Mouse (Mus musculus) left cerebral cortex, adult 9 months (tissue): ENCODE data around the gene 1700042G07Rik.

Source experiments
- DNase-seq, 2 experiments: peaks; one replicate each; pipeline ENCODE4 v3.0.0; 2022; ENCODE audit warnings: low spot score in 2 of 2

Gene 1700042G07Rik

DNA sequence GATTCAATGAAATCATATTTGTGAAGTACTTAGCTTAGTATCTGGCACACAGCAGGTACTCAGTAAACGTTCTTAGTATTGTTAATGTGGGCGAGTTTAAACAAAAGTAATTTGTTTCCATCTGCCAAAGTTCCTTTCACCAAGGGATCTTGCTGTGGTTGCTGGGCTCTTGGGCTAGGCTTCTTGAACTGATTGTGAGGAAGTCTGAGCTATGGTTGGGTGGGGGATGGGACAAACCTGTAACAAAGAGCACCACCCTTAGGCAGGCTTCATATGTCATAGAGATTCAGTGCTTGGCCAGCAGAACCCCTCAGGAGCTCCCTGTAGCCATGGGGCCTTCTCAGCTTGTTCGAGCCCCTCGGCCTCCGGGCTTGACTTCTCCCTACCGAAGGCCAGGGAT lies at the start of gene 1700042G07Rik, which contains the start of gene Gm49337:
1700042G07Rik (plus strand) TSS at position 301 of the 400 bp plus-strand sequence.
Gm49337 (plus strand) TSS at position 313 of the 400 bp plus-strand sequence.
- no peak for DNase-seq

DNA sequence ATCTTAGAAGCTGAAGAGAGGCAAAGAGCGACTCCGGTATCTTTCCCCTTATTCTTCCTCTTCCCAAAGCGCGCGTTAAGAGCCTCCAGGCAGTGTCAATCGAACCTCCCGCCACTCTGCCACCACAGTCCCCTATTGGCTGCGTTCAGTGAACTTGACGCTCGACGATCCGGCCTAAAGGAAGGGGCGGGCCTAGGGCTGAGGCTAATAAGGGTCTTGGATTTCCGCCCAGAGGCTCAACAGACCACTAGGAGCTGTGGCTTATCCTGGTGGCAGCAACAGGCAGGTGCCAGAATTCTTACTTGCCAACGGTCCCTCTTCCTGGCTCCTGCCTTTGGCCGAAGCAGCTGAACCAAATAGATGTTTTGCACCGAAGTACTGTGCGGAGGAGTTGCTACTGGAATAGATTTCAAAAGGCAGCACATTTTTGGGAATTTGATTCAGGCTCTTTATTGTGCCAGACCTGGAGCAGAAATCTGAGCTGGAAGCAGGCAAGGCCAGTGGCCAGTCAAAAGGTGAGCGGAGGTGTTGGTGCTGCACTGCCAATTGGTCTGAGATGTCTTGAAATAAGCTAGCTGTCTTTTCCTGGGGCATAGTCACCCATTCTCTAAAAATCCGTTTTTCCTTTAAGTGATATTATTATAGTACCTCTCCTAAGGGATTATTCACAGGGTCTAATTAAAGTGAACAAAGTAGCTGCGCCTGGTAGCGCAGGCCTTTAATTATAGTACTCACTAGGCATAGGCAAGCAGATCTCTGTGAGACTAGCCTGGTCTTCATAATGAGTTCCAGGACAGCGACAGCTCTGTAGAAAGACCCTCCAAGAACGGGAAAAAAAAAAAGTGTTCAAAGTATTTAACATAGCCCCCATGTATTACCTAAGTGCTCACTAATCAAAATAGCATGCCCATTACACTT lies 49.3 kb upstream of the 1700042G07Rik start, which contains the start of the genes Rad54l and Pomgnt1:
Rad54l (minus strand) TSS at position 89 of the 918 bp plus-strand sequence.
Pomgnt1 (plus strand) TSS at position 239 of the 918 bp plus-strand sequence.
- DNase-seq, result peak in 1 of 2 experiments; percentile 75

DNA sequence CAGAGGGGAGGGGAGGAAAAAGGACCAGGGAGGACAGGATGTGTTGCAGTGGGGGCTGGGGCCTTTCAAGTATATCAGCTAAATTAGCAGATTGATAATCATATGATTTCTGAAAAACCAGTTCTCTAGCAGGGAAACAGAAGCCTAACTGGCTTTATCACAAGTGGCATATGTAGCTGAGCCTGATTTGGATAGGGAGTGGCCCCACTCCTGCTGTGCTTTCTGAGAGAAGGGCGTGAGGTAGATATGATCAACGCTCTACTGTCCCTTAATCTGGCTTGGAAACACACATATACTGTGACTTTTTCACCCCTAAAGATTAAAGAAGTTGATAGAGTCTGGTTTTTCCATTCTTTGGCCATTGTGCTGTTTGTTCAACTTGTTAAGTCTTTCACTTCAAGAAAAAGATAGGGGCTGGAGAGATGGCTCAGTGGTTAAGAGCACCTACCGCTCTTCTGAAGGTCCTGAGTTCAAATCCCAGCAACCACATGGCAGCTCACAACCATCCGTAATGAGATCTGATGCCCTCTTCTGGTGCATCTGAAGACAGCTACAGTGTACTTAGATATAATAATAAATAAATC lies 47.3 kb upstream of the 1700042G07Rik start:
- DNase-seq, result no peak

DNA sequence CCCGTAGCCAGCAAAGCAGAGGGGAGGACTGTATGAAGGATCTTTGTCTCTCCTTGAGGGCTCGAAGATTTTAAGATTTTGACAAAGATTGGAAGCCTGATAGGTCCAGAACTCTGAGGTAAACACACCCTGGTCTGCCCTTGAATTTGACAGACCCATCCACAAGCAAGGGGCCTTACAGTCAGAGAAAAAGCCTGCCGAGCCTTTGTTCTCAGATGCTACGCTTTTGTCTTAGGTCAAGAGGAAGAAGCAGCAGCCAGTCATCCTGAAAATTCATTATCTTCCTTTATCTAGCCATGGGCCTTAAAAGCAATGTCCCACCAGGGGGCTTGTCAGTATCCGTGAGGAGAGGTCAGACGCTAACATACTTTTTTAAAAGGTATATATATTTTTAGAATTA lies 45.2 kb upstream of the 1700042G07Rik start:
- no peak for DNase-seq

DNA sequence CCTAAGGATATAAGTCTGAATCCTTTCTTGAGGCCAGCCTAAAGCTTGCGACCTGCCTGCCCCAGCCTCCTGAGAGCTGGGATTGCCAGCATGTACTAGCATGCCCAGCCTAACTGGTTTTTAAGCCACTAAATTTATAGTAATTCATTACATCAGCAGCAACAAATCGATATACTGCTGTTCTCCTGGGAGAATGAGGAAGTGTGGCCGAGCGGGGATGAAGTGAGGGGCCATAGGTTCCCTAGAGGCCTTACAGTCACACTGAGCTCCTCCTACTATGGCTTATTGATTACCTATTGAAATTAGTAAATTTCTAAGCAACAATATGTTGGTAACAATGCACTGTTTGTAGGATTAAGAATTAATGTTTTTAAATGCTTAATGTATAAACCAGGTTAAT lies 40.0 kb upstream of the 1700042G07Rik start:
- no peak for DNase-seq

DNA sequence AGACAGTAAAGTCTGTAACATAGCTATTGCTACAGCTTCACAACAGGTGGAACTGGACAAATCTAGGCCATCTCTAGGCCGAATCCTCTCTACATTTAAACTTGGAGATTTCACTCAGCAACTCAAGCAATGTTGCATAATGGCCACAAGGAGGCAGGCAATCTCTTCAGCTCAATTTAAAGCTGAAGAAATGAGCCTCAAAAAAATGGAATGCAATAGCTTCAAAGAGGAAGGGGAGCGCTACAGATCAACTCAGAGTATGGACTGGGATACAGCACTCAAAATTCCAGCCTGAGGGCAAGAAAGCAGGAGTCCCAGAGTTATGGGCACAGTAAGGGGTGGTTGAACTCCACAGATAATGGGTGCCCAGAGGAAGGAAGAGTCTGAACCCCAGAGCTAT lies 38.2 kb upstream of the 1700042G07Rik start:
- DNase-seq, result no peak

DNA sequence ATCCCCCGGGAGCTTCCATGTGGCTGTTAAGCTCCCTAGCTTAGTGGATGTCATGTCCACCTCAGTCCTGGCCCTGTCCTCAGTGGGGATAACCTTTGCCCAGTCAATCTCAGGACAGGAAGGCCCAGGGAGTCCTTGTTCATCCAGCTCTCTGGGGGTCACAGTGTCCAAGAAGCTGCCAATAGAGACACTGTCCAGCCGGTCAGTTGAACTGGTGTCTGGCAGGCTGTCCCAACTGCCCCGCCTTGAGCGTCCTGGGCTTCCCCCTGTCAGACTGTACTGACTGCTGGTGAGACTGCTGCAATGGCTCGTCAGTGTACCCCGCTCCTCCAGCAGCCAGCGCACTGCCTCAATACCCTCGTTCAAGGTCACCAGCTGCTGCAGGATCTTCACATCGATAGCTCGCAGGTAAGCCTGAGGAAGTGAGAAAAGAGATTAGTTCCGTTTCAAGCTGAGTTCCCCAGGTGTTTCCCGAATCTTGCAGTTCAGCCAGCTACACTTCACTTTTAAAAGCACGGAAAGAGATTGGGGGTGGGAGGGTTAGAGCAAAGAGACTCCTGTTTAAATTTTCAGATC lies 35.7 kb upstream of the 1700042G07Rik start:
- no peak for DNase-seq

DNA sequence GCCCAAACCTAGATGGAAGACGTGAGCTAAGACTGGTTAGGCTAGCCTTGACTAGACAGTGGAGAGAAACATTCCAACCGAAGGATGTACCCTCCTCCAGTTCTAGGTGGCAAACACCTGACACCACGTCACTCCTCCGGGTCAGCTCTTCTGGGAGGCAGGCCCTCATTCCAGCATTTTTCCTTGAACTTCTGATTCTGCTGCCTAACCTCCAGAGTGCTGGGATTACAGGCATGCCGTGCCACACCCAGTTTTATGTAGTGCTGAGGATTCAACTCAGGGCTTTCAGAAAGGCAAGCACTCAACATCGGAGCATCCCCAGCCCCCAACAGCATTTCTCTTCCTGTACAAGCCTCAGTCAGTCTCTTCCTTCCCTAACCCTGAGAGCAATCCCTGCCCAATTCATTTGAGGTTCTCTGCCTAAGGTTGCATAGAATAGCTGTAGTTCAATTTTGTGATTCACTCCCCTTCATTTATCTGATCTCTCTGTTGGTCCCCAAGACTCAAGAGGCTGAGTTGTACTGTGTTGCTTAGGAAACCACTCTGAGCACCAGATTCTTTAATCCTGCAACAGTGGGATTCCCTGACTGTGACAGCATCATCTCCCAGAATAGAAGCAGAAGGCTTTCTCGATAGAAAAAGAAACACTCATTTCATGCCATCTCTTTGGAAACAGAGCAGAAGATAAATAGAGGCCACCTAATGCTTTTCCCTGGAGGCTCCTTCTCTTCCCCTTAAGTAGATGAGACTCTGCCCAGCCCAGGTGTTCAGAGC lies 32.2 kb upstream of the 1700042G07Rik start:
- DNase-seq, result no peak

DNA sequence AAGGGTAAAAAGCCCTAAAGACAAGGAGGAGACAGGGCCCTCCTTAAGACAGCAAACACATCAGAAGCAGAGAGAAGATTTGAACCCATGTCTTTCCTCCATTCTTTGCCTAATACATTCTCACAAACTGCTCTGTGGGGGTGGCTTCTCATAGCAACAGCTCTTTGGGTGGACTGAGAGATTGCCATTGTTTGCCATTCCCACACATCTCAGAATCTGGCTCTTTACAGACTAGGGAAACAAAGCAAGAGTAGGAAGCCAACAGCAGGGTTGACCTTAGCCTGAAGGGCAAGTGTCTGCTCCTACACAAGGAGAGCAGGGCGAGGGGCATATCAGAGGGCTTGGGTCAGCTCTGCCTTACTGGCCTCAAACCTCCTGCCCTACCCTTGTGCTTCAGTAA lies 31.4 kb upstream of the 1700042G07Rik start:
- DNase-seq, result no peak

DNA sequence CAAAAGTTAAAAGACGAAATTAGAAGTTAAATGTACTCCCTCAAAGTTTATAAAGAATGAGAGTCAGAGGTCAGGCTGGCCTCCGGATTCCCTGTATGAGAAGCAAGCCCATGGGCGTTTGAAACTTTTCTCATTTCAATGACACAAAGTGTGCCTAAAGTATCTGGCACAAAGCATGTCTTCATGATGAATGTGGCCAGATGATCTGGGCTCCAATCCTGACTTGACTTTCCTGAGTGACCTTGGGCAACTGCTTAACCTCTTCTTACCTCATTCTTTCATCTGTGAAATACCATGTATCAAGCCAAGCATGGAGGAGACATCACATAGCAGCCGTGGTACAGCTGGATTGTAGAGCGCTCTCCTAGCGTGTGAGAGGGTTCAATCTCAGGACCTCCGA lies 30.9 kb upstream of the 1700042G07Rik start:
- no peak for DNase-seq

DNA sequence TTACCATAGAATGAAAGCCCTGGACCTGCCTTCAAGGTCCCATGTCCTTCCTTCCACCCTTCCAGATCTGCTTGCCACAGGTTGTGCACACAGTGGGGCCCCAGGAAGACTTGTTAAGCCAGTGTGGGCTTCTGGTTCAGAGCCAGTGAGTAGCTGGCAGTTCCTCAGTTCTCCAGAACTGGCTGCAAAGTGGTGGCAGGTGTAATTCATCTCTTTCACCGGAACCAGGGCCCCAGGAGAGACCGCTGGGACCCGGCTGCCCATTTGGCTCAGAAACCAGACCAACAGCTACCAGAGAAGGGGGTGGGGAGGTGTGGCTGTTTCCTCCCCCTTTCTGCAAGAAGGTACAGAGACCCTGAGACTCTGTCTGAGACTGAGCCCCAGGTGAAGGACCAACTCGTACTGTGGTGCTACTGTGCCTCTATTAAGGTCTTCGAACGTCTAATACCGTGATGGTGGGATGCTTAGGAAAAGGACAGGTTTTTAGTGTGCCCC lies 29.8 kb upstream of the 1700042G07Rik start:
- no peak for DNase-seq

DNA sequence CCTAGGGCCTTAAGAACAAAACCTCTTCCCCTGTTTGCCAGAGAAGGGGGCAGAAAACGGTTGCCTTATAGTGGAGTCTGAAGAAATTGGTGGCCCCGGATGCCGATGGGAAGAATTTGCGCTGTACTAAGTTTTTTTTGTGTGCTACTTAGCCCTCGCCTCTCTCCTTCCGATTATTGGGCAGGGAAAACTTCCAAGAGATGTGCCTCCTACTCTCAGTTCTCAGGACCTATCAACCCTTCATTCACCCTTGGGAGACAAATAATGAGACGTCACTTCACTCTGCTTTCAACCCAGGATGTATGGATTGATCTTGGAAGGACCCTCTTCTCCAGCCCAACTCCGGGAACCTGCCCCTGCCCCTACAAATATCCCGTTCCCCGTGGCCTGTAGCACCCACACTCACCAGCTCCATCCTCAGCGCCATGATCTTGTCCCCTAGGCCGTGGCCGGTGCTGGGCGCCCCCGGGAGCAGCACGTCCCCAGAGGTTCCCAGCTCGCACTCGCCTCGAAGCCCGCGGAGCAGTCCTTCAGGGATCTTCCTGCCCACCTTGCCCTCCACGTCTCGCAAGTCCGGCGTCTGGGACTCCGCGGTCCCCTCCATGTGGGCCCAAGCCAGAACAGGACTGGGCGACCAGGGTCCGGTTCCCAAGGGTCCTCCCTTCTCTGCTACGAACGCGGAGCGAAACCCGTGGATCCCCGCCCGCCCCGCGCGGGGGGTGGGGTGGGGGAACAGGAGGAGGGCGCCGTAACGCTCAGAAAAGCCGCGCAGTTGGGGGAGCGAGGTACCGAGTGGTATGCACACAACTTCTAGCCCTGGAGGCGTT lies 29.1 kb upstream of the 1700042G07Rik start:
- DNase-seq, result peak in 1 of 2 experiments; percentile 66

DNA sequence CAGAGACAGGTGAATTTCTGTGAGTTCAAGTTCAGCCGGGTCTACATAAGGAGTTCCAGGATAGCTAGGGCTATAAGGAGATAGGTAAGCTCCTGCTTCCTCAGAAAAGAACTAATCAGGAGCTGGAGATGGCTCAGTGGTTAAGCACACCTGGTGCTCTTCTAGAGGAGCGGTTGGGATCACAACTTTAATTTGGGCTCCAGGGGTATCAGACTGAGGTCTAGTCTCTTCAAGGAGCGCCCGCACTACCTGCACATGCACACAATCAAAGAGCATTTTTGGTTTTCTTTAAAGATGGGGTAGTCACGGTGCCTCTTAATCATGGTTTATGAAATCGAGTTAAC lies 23.4 kb upstream of the 1700042G07Rik start:
- DNase-seq, result no peak

DNA sequence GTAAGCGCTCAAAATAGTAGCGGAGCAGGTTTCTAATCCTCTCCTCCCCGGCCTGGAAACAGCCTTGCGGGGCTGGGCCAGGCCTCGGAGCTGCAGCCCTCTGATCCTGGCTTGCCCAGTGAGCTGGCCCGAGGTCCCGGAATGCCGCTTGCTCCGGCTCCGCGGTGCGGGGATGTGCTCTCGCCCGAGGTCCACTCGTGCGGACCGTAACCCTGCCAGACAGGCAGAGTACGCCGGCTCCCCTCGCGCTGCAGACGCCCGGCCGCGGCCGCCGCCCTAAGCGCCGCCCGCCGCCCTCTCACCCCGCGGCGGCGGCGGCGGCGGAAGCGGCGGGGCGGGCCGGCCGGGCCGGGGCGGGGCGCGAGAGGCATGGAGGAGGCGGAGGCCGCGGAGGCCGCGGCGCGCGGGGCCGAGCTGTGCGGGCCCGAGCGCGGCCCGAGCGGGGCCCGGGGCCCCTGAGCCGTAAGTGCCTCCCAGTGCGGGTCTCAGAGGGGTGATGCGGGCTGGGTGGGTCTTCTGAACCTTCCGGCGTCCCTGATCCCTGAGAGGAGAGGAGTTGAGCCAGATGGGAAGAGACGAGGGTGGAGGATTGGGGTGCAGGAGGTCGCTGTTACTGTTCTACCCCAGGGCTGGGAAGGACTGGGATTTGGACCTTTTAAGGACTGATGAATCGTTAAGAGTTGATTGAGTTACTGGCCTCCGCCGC lies 22.9 kb upstream of the 1700042G07Rik start:
- DNase-seq, result no peak

DNA sequence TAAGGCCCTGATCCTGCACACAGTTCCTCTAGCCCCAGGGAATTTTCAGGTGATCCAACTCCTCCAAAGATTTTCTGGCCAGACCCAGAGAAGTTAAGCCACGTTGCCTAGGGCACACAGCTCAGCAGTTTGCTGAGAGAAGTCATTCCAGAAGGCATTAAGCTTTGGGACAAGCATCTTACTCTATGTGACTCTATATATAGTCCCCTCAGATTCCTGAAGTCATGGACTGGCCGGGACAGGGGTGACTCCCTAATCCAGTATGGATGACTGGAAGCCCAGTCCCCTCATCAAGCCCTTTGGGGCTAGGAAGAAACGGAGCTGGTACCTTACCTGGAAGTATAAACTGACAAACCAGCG lies 22.3 kb upstream of the 1700042G07Rik start:
- DNase-seq, result no peak

DNA sequence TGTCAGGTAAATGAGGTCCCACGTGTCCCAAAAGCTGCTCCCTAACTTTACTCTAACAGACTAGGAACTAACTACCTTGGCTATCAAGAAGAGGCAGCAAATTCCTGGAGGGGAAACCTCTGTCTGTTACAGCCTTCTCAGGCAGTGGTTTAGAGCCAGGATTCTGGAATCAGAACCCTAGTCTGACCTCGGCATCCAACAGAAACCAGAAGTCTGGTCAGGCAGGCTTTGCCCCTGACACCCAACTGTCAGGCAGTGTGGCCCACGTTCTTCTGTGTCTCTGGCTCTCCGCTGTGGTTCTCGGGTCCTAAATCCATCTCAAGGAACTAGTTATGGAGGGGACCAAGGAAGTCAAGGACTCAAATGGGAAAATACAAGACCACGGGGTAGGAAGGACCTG lies 21.9 kb upstream of the 1700042G07Rik start, which contains the start of gene Lurap1:
Lurap1 (minus strand) TSS at position 101 of the 400 bp plus-strand sequence.
- no peak for DNase-seq

DNA sequence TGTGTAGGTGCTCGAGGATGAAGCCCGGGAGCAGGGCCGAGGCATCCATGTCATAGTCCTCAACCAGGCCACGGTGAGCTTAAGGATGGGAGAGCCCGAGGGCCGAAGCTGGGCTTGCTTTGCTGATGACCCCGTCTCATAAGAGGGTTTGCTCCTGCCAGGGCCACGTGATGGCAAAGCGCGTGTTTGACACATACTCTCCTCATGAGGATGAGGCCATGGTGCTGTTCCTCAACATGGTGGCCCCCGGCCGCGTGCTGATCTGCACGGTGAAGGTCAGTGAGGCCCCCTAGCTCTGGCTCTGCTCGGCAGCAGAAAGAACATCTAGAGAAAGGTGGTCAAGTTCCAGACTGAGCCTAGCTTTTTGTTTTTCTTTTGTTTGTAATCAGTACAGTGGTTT lies 20.5 kb upstream of the 1700042G07Rik start:
- DNase-seq, result no peak

DNA sequence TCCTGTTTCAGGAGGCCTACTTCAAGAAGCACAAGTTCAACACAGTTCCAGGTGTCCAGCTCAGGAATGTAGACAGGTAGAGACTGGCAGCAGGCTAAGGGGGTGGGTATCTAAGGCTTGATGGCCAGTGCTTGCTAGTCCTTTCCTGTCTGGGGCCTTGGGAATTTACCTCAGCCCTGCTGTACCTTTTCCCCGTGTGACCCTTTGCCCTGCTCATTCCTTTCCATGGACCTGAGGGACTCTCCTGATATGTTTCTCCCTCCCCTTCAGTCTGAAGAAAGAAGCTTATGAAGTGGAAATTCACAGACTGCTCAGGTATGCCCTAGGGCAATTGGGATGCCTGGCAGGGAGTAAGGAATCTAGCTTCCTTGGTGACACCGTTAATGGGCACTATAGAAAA lies 15.3 kb upstream of the 1700042G07Rik start:
- DNase-seq, result no peak

DNA sequence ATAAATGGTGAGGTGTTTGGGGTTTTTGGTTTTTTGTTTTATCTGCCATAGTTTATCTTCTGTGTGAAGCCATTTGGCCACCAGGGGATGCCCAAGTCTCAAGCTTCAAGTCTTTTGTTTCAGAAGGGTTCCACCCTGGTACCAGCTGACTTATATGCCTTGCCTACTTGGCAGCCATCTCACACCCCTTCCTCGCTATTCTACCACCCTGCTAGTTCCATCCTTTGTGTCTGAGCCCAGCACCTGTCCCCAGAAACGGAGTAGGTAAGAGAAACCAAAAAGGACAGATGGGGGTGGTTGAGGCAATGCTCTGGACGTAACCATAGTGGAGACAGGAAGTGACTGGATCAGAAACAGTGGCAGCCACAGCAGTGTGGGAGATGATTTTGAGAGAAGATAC lies 13.3 kb upstream of the 1700042G07Rik start:
- peak in 1 of 2 experiments; percentile 69 for DNase-seq

DNA sequence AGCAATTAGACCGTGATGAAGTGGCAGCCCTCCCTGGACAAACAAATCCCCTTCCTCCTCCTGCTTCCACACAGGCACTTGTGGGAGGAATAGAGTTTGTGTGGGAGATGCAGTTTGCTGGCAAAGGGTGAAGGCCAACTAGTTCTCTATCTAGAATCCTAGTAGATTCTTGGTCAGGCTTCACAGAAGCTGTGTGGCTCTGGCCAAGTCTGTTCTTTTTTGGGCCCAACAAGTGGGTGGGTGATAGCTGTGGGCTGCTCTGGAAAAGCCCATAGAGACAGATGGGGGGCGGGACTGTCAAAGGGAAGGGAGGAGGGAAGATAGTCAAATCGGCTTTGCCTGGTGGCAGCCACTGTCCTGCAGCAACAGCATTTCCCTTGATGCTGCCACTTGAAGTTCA lies 12.4 kb upstream of the 1700042G07Rik start:
- peak; percentile 74 to 91 for DNase-seq
